Mouse (Mus musculus) brain, embryonic 14.5 days (tissue): ENCODE measurements around the gene Tcf20. TPM values are rescaled to one million over a fixed set of nuclear protein-coding genes. Genes with fewer than 3 reads are reported as not detected.
"Not testable (repeated sequence)": the region's sequence is repeated elsewhere in the genome, so short reads cannot be mapped to it uniquely, and the experiment has no call there.

ENCODE experiments used
- DNase-seq: peaks from one replicate; pipeline ENCODE4 v3.0.0-alpha.2; 2011; ENCODE audit warnings: low read depth
- CTCF ChIP-seq: fragments of 200-500 bp; IDR thresholded peaks from 2 replicates; pipeline ENCODE4 v1.5.1; 2012; ENCODE audit warnings: inconsistent platforms, mild to moderate bottlenecking, moderate library complexity, borderline replicate concordance; ENCODE audit not compliant: insufficient read depth, insufficient read length; ENCODE audit errors: extremely low read depth
- POLR2A ChIP-seq: fragments of 200-500 bp; IDR thresholded peaks from 2 replicates; pipeline ENCODE4 v1.6.1; 2012; ENCODE audit warnings: mild to moderate bottlenecking, inconsistent platforms, borderline replicate concordance; ENCODE audit not compliant: poor library complexity, insufficient read depth, insufficient read length, severe bottlenecking; ENCODE audit errors: extremely low read depth
- polyA plus RNA-seq: library from polyadenylated mRNA; depleted of rRNA; stranded (reverse); fragments of >200 nt; gene quantifications from 2 replicates; pipeline ENCODE4 v1.2.3, GENCODE M21; 2012

Tcf20 gene
- polyA plus RNA-seq, 1 experiment: 46.8 TPM

GRCm38 (mm10) chr15:82809511-82809910 is 178.2 kb downstream of the Tcf20 start:
- DNase-seq: peak; percentile 42
- TF ChIP-seq POLR2A (no peak), CTCF (no peak)

GRCm38 (mm10) chr15:82806969-82807763 is 180.5 kb downstream of the Tcf20 start:
- TF ChIP-seq CTCF (no peak), POLR2A (no peak)

DNA sequence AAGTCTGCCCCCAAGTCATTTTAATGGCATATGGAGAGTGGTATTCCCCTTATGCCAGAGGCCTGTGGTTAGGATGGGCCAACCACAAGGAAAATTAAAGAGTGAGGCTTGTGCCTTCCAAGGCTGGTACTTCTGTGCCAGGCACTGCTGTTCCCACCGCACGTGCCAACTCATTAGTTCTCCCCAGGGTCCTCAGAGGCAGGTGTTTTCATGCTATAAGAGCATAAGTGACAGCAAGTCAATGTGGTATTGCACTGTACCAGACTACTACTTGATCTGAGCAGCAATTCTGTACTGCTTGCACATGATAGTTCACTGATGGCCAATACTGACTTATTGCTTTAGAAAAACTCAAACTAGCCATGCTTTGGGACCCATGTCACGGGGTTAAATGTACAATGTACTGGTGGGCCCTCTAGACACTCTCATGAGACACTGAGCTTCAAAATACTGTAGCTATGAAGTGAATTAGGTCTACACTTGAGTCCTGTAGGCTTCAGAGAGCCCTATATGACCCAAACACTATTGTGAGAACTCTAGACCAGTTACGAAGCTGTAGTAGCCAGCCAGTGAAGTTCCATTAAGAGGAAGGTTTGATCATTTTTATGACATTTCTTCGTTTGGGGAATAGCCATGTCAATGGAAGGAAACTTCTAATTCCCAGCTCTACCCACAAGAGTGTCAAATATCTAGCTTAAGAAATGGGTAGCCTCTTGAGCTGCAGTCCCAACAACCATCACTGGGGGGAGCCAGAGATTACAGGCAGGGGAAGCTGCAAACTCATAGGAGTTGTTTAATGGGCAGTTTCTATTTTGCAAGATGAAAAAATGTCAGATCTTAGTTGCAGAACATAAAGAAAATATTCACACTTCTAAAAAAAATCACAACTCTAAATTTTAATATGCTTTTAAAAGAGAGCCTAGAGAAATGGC is 182.7 kb downstream of the Tcf20 start:
- peak; percentile 87 for DNase-seq
- TF ChIP-seq POLR2A (no peak), CTCF (peak; percentile 87; the same call in 1 of the 2 replicates)

More at GRCm38 (mm10) chr15:82806969-82807763, 180.5 kb downstream of the Tcf20 start:
- DNase-seq: no peak

- TF ChIP-seq POLR2A (no peak), CTCF (no peak)
- no peak for DNase-seq
Measured at GRCm38 (mm10) chr15:82795936-82796440, 191.7 kb downstream of the Tcf20 start.

DNA sequence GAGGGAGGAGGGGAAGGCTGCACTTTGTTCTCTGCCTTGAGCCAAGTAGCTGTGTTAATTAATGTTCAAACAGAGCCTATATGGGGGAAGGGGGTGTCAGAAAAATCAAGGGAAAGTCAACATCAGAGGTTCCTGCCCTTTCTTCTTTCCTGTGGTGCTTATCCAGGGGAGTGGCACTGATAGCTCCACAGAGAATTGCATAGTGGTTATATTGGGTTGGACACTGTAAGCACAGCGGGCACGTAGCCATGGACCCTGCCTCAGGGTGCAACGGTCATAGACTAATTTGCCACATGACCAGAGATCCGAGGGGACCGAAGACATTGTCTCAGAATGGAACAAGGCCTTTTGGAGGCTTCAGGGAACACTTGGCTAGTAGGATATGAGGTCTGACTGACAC is 193.4 kb downstream of the Tcf20 start, which contains the start of gene Cyp2d26:
TSS of gene Cyp2d26 (minus strand) at position 18 of the 400 bp plus-strand sequence.
- no peak for DNase-seq
- no peak for TF ChIP-seq POLR2A
- no peak for TF ChIP-seq CTCF

- TF ChIP-seq POLR2A: no peak
- TF ChIP-seq CTCF: no peak
- no peak for DNase-seq
Measured at GRCm38 (mm10) chr15:82793868-82794267, 193.8 kb downstream of the Tcf20 start.

- DNase-seq: no peak
- TF ChIP-seq CTCF: no peak
- TF ChIP-seq POLR2A: no peak
Measured at GRCm38 (mm10) chr15:82793454-82793853, 194.2 kb downstream of the Tcf20 start.

GRCm38 (mm10) chr15:82792566-82792965 is 195.1 kb downstream of the Tcf20 start:
- DNase-seq: no peak
- TF ChIP-seq POLR2A: no peak
- TF ChIP-seq CTCF: no peak

DNA sequence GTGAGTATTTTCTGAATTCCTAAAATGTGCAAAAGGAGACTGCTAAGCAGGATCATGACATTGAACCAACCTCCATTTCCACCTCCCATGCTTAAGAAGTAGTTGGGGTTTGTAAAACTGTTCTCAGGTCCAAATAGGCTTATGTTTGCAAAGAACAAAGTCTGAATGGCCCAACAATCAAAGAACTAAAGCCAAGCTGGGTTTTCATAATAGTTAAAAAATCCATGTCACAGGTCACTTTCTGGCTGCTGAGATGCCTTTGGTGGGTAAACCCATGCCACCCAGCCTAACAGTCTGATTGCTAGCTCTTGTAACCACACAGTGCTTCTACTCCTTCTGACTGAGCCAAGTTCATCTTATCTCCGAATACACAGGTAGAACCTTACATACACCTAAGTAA is 203.1 kb downstream of the Tcf20 start:
- no peak for DNase-seq
- TF ChIP-seq CTCF (no peak), POLR2A (no peak)

DNA sequence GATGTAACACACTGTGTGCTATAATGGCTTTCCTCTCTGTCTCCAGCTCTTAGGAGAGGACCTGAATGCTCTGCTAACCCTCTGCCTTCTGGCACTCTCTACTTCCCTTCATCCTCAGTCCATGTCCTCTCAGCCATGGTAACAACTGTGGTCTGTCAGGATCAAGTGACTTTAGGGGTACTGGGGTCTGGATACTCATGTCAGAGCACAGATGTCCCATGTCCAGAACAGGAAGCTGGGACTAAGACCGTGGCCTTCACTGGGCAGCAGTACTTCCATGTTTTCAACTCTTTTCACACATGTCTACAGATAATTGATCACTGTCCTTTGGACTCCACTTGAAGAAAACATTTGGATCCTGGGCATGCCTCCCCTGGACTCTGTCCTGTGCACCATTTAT is 203.9 kb downstream of the Tcf20 start:
- DNase-seq: no peak
- no peak for TF ChIP-seq CTCF
- no peak for TF ChIP-seq POLR2A

DNA sequence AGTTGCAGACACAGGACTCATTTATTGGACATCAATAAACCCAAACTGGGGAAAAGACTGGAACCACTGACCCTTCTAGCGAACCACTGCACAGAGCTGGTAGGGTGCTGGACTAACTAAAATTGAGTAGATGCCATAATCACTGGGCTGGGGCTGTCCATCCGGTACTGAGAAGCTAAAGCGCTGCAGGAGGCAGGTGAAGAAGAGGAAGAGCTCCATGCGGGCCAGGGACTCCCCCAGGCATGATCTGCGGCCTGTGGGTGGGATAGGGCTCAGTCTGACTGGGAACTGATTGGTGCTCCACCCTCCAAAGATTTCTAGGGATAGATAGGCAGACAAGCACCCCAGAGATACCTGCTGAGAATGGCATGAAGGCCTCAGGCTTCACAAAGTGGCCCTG is 209.8 kb downstream of the Tcf20 start:
- not testable (repeated sequence) for DNase-seq
